Mouse (Mus musculus): ENCODE data around the gene Fam168b.
A peak's percentile ranks its signal among the peaks of the same experiment; 100 is the strongest.

Gene Fam168b

DNA sequence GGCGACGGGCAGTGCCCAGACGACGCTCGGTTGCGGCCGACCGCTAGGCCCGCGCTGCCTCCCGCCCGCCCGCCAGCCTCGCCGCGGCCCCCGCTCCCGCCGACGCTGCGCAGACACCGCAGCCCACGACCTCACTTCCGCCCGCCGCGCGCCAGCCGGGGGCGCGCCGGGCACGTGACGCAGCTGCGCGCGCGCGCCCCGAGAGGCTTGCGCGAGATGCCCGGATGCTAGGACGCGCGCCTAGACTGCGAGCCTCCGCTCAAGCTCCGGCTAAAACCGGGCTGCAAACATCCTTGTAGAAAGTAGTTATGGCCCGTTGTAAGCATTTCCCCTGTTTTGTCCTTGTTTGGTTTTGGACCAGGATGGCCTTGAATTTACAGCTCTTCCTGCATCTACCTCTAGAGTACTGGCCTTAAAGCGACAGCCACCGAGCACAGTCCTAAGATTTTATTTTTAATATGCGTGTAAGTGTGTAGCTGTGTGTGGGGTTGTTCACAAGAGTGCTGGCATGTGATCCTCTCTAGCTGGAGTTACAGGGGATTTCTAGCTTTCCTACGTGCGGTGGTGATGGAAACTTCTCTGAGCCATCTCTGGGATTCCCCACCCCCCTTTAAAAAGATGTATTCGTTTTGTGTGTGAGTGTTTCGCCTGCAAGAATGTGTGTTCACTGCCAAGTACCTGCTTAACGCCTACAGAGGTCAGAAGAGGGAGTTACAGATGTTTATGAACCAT is at the start of gene Fam168b:
TSS of gene Fam168b (minus strand) at position 179 of the 732 bp plus-strand sequence.
- peak; percentile 78 for DNase-seq (ENCODE audit: low spot score)

DNA sequence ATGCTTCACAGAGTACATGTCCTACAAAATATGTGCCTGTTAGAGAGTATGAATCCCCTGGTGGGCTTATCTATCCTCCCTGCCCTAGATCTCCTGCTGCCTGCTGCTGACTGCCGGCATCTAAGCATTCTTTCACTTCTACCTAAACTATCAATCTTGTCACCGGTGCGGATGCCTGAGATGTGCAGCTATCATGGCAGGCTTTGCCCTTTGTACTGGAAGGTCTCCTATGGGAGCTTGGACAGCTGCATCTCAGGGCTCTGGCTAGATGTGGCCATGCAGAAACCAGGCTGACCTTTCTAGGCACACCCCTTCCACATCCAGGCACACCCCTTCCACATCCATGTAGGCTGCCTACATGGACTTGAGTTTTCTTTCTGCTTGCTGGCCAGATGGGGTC is 49.6 kb upstream of the Fam168b start:
- no peak for DNase-seq (ENCODE audit: low spot score)

DNA sequence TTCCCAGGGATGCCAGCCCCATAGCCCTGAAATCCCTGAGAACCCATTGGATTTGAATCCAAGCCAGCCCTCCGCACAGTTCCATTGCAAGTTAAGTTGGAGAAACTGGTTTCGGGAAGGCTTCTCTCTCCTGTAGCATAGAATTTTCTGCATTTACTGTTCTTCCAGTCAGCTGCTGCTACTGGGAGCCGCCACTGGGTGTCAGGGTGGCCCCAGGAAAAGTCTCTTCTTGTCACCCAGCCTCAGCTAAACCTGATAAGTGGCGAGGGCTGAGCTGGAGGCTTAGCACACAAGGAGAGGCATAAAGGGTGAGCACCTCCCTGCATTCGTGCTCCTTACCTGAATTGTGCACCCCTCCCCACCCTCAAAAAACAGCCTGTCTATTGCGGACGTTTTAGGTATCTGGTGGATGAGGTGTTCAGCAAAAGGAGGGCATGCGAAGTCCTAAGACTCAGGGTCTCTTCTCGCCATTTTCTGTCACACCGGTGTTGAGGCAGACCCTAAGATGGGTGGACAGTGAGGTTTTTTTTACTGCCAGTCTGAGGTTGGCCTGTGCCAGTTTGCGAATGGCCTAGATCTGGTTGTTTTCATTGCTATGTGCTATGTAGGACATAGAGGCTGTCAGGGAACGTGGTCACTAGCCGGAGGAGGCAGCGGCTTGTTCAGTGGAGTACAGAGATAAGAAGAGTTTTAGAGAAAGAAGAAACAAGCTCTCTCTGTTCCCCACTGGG is 48.9 kb upstream of the Fam168b start:
- DNase-seq (ENCODE audit: low spot score) = no peak

DNA sequence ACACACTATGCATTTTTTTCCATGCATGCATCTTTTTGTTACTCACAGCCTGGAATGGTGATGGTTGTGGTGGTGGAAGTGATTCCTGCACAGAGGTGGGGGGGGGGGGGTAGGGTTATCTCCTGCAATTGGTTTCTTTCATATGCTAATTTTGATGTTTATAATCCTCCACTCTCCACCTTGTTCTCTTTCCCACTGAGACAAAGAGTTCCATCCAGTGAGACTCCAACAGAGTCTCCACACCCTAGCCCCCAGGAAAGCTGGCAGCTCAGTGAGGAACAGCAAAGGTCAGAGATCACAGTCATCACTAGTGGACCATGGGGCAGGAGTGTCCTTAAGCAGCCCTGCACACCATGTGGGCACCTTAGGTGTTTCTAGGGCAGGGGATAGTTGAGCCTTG is 40.9 kb upstream of the Fam168b start:
- DNase-seq (ENCODE audit: low spot score) = no peak

DNA sequence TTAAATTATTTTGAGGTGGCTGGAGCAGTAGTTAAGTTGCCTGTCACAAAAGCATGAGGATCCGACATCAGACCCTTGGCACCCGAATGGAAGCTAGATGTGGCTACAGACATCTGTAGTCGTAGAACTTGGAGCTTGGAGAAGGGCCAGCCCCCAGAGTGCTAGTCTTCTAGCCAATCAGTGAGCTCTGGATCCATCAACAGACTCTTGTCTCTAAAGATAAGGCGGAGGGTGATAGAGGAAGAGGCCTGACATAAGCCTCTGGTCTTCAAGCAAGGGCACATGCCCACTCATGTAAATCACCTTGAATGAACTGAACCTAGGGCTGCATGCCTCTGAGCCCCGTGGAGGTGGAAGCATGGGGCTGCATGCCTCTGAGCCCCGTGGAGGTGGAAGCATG is 36.7 kb upstream of the Fam168b start:
- no peak for DNase-seq (ENCODE audit: low spot score)

DNA sequence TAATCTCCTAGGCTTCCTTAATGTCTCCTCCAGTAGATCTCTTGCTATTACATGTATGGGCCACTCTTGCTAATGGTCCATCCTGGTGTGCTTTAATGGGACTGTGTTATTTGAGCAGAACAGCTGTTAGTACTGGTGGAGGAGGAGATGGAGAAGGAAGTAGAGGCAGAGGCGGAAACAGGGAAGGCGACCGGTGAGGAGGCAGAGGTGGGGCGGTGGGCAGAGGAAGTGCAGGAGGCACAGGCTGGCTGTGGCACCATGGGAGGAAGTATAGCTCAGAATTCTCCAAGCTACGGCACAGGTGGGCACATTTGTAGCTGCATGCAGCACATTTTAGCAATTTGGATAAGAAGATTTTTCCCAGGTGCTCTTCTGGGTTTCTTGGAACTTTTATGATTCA is 30.7 kb upstream of the Fam168b start:
- no peak for DNase-seq (ENCODE audit: low spot score)

DNA sequence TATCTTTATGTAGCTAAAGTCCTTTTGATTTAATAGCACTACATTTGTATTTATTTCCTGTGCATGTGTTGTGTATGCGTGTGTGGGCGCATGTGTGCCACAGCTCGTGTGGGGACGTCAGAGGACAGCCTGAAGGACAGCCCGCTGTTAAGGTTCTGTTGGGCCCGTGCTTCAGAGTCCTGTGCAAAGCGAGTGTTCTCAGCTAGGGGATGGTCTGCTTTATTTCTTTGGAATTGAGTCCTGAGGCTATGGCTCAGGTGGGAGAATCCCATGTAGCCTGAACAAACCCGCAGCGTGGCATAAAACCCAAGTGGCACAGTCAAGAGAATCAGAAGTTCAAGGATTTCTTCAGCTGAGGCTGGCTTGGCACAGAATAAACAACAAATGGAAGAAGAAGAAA is 28.3 kb upstream of the Fam168b start:
- no peak for DNase-seq (ENCODE audit: low spot score)

DNA sequence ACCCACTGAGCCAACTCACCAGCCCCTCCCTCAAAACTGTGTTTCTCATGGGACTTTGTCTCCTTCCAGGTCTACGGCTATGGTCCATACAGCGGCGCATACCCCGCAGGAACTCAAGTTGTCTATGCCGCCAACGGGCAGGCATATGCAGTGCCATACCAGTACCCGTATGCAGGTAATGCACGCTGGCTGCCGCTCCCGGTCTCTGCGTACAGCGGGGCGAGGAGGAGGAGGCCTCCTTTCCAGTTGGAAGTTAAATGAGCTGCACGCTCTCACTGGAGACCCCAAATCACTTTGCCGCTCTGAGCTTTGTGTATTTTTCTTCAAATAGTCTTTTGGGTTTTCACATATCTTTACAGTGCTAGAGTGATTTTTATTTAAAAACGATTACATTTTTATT is 26.4 kb upstream of the Fam168b start:
- no peak for DNase-seq (ENCODE audit: low spot score)

DNA sequence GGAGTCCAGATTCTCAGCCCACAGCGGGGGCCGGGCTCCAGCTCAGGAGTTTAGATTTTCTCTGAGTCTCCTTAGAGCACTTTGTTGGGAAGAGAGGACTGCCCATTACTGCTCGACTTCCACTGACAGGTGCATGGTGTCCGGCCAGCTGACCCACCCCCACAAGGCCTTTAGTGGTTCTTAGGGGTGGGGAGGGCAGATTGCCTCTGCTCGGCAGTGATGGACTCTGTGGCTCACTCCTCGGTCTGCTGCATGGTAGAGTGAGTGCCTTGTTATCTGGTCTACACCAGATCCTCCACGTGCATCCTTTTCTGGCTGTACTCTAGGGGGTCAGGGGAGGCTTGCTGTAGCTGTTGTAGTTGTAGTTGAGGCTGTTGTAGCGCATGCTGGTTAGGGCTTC is 25.5 kb upstream of the Fam168b start:
- no peak for DNase-seq (ENCODE audit: low spot score)

DNA sequence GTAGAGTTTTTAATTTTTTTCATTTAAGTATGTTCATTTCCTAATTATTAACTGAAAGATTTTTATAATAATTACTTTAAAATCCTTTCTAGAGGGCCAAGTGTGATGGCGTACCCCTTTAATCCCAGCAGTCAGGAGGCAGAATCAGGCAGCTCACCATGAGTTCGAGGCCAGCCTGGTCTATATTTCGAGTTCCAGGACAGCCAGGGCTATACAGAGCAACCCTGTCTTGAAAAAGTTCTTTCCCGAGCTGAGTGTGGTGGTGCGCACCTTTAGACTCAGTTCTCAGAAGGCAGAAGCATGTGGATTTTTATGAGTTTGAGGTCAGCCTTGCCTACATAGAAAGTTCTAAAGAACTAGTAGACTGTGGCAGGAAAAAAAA is 24.7 kb upstream of the Fam168b start:
- no peak for DNase-seq (ENCODE audit: low spot score)

DNA sequence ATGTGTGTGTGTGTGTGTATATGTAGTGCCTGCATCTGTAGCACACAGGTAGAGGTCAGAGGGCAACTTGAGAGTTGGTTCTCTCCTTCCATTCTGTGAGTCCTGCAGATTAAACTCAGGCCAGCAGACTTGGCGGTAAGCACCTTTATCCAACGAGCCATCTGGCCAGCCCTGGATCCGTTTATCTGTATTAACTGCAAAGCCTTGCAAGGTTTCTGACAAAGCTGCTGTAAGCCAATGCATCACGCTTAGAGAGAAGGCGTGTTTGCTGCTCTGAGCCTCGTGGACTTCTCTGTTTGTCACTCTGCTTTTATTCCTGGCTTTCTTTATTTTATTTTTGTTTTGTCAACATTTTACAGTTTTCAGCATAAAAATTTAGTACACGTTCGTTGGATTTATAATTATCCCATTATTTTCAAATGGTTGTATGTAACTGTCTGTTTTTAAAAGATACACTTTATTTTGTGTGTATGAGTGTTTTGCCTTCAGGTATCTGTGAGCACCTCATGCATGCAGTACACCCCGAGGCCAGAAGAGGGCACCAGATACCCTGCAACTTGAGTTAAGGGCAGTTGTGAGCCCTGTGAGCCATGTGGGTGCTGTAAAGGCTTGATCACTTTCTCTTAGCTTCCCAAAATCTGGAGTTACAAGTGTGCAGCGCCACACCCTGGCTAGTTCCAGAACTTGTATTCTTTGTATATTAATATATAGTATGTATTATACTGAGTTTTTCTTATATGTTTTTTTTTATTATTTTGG is 24.1 kb upstream of the Fam168b start:
- DNase-seq (ENCODE audit: low spot score) = peak; percentile 64

DNA sequence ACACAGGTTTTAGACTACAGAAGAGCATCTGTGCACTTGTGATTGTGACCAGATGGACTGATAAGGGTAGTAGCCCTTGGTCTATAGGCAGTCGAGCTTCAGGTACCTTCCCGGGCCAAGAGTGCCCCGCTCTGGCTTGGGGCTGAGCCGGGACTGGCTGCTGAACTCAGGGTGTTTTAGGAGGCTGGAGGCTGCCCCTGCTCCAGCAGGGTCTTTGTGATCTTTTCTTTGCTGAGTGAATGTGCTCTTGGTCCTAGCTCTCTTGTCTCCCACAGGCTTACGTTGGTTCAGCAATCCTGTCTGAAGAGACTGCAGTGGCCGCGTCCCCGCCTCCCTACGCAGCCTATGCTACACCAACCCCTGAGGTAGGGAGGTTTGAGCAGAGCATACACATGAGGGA is 23.0 kb upstream of the Fam168b start:
- no peak for DNase-seq (ENCODE audit: low spot score)

DNA sequence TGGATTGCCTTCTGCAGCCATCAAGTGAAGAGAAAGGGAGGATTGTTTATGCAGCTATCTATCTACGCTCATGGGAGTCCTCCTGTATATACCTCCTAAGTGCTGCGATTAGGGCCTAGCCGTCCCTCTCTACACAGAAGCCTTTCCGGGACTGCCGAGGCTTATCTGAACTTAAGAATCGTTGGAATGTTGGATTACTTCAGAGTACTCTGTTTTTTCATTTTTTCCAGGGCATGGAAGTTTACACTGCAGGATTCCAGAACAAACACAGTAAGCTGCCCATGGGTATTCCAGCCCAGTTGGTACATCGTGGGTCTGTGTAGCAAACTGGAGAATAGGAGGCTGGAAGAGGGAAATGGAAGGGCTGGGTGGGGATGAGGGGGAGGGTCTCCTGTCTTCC is 21.4 kb upstream of the Fam168b start:
- no peak for DNase-seq (ENCODE audit: low spot score)

DNA sequence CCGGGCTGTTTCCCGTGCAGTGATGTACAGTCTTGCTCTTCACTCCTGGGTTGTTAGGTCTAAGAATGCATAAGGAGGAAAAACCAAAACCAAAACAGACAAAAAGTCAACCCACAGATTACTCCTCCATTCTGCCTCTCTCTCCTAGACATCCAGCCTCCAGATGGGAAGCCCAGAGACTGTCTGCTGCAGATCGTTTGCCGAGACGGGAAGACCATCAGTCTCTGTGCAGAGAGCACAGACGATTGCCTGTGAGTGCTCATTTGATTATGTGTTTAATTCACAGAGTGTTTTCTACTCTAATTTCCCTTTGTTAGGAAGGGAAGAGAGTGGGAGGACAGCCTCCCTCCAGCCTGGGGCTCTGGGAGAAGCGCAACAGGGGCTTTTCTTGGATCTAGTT is 20.5 kb upstream of the Fam168b start:
- DNase-seq (ENCODE audit: low spot score) = no peak

DNA sequence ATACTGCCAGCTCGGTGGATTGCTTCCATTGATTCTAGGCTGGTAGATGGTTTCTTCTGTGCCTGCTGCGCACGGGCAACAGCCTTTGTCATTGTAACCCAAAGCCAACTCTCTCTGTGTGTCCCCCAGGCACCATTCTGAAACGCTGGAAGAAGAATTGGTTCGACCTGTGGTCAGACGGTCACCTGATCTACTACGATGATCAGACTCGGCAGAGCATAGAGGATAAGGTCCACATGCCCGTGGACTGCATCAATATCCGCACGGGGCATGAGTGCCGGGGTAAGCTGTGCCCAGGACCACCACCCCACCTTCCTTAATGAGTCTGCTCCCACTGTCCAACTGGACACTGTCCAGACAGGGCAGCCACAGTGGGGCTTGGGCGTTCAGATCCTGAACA is 20.0 kb upstream of the Fam168b start:
- DNase-seq (ENCODE audit: low spot score) = no peak

DNA sequence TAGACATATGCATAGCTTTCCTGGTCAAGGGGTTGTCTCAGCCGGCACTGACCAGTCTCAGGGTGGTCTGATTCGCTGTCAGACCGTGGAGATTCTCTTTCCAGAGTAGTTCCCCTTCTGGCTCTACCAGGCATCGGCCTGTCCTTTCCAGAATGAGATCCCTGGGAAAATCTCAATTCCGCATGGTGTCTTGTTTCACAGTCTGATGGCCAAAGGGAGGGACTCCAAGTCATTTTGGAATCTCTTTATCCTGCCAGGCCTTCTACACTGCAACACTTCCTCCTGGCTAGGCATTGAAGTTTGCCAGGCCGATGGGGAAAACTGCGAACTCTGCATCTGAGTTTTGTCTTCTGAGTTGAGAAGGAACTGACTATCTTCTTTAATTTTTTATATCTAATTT is 17.3 kb upstream of the Fam168b start:
- DNase-seq (ENCODE audit: low spot score) = no peak

DNA sequence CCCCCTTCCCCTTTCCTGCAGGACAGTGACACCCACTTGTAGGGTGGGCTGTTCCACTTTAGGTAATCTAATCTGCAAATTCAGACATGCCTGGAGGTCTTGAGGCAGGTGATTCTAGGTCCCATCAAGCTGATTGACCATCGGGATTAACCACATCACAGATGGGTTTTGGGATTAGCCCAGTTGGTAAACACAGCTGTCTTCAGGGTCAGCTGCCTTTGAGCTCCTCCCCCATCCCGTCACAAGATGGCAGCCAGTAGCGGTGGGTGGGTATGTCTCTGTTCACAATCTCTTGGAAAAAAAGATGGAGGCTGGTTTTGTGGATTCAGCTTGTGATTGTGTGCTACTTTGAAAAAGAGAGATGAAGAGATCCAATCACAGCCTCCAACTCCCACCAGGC is 16.9 kb upstream of the Fam168b start:
- DNase-seq (ENCODE audit: low spot score) = no peak

DNA sequence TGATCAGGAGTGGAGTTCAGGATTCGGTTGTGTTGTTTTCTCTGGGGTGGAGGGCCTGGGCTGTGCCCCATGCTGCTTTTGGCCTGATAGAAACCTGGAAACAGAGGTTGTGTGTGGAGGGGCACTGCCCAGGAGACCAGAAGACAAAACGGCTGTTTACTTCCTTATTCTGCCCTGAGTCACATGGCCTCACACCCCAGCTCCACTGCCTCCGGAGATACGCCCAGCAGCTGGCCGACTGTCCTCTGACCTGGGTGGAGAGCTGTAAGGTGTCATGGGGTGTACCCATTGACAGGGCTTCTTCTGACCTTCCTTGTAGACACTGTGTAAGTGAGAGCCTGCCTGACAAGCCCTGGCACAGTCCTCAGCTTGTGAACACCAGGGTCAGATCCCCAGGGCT is 15.8 kb upstream of the Fam168b start:
- DNase-seq (ENCODE audit: low spot score) = no peak

DNA sequence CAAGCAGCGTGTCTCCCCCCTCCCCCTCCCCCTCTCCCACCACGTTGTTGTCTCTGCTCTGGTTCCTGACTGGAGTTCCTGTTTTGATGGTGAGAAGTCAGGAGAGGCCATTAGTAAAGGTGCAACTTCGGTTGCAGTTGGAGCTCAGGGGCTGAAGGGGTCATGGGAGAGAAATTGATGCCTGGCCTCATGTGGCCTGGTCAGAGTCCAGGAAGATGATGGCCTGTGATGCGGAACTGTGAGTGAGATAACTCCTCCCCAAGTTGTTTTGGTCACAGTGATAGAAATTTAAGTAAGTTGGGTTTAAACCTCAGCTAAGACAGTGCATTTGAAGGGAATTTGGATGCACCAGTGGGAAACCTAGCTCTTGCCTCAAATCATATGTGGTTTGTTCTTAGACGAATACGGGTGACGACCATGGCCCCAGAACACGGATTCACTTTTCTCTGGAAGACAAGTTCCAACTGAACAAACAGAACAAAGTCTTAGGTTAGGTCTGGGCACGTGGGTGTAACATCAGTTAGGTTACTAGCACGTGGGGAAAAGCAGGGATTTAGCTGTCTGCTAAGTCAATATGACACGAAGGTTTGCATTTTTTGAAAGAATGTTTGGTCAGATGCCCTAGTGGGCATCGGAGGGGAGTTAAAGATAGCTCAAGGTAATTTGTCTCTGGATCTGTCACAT is 12.3 kb upstream of the Fam168b start:
- DNase-seq (ENCODE audit: low spot score) = no peak

DNA sequence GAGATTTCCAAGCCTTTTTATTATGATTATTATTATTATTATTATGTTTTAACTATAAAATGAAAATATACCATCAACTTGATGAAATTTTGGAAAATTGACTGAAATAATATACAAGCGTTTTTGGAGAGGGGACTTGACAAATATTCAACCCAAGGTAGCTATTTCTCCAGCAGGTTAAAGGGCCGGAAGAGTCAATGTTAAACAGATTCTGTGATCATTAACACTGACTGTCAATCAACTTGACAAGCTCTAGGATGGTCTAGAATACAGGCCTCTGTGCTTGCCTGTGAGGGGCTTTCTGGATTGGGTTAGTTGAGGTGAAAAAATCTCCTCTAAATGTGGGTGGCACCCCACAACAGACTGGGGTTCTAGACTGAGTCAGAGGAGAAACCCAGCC is 10.9 kb upstream of the Fam168b start:
- no peak for DNase-seq (ENCODE audit: low spot score)

DNA sequence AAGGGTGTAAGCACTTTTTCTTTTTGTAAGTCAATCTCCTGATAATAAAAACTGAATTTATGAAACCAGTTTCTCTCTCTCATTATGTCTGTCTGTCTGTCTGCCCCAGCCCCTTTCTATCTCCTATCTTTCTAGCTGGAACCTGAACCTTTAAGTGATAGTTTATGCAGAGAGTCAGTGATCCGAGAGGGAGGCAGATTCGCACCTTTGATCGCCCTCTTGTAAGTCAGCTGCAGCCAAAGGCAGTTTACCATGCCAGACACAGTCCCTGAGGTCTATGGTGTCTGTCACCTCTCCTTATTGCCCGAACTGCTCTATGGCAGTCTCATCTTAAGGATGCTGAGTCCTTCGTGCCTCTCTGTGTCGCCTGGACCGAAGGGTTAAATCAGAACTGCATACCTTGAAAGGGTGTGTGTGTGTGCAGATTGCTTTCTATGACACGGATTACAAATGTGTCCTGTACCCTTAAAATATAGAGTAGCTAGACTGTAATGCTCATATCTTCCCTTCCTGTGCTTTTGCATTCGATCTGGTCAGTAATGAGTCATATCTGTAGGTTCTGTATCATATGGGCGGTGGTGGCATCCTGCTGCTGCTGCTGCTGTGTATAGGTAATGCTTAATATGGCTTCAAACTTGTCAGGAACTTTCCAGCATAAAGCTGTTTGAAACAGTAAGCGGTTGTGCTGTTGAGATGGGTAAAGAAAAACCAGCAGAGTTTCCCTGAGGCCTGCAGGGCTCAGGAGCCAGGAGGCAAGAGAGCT is 9.4 kb upstream of the Fam168b start:
- DNase-seq (ENCODE audit: low spot score) = no peak

DNA sequence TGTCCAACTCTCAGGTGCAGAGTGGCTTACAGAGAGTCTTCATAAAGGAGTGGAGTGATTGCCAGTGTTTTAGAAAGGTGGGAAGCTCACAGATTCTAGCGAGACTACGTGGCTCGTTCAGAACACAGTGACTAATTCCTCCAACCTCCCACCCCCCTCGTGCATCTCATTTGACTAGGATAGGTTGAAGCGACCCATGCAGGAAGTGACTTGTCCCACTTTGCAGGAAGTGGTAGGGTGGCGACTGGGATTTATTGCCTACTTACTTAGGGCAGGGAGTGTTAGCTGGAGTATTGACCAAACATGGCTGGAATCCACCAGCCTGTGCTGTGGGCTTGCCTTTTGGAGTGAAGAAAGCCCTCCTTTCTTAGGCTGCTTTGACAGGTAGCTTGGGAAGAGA is 8.7 kb upstream of the Fam168b start:
- no peak for DNase-seq (ENCODE audit: low spot score)
